Mouse (Mus musculus) olfactory bulb, adult 2 months (tissue): ENCODE results near the gene Egln1. TPM values are rescaled to one million over a fixed set of nuclear protein-coding genes. Genes with fewer than 3 reads are reported as not detected.

Source experiments
- H3K27ac ChIP-seq: fragments of 200-500 bp; 2 replicates; pipeline ENCODE4 v1.5.1; 2012; ENCODE audit warnings: low read depth, low read length; ENCODE audit not compliant: insufficient read depth
- H3K4me1 ChIP-seq: fragments of 200-500 bp; 2 replicates; pipeline ENCODE4 v1.6.1; 2012; ENCODE audit warnings: low read length; ENCODE audit not compliant: control insufficient read depth, insufficient read depth
- H3K4me3 ChIP-seq: fragments of 200-500 bp; 2 replicates; pipeline ENCODE4 v1.5.1; 2012; ENCODE audit warnings: mild to moderate bottlenecking, low read depth, low read length, moderate library complexity; ENCODE audit not compliant: insufficient read depth
- CTCF ChIP-seq: fragments of 200-500 bp; IDR thresholded peaks from 2 replicates; pipeline ENCODE4 v1.5.1; 2012; ENCODE audit warnings: low read depth, mild to moderate bottlenecking, low read length, moderate library complexity; ENCODE audit not compliant: insufficient read depth
- POLR2A ChIP-seq: fragments of 200-500 bp; IDR thresholded peaks from 2 replicates; pipeline ENCODE4 v1.6.1; 2012; ENCODE audit warnings: mild to moderate bottlenecking, low read depth, low read length, moderate library complexity; ENCODE audit not compliant: insufficient read depth
- WGBS: fragments of 180-500 bp; shearing (Covaris S2); methylation state at CpG from one replicate; pipeline ENCODE4 v1.1.7; 2018; 5-methylcytosine and 5-hydroxymethylcytosine counted together
- polyA plus RNA-seq: library from polyadenylated mRNA; stranded (reverse); fragments of >200 nt; gene quantifications from 2 replicates; pipeline ENCODE4 v1.2.4, GENCODE M21; 2012; ENCODE audit warnings: low replicate concordance; ENCODE audit not compliant: missing spikeins, insufficient read depth, insufficient read length

The Egln1 gene
- polyA plus RNA-seq, 1 experiment = 113 TPM

DNA sequence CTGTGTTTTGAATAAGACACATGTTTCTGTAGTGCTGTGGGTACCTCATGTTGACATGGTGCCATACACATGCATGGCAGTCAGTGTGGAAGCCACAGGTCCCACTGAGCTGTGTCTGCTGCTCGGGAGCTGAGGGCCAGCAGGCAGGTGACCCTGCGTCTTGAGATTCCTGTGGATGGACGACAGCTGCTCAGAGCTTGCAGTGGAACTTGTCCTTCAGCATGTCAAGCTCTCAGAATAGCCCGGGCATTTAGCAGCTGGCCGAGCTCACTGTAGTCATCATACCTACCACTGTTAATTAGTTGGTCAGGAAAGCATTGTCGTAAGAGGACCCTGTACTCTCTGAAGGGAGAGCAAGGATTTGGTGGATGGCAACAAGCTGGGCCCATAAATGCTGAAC lies 79.4 kb downstream of the Egln1 start:
- Histone ChIP-seq H3K4me3 (no peak overlapping the region), H3K4me1 (peaks cover 7% of the 10 kb centered on the region; the same call in 1 of the 2 replicates), H3K27ac (no peak overlapping the region)
- WGBS = 84% methylated on average over 6 of the region's 6 CpGs
- no peak for TF ChIP-seq POLR2A
- no peak for TF ChIP-seq CTCF

DNA sequence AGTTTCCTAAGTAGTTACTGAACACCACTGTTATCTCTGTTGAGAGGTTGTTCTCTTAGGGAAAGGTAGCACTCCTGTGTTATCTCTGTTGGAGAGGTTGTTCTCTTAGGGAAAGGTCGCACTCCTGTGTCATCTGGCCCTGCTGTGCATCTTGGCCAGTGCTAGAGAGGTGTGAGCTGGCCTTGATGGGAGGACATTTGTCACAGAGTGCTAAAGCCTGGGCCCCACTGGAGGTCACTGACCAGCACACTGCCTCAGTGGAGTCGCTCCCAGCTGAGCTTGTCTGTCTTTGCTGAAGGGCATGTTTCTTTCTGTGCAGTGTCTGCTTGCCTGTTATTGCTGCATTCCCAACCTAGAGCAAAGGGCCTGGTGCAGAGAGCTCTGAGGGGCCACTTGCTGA lies 82.0 kb downstream of the Egln1 start:
- 90% methylated on average over 2 of the region's 2 CpGs for WGBS
- TF ChIP-seq POLR2A (no peak), CTCF (no peak)
- peaks cover 7% of the 10 kb centered on the region; the same call in 1 of the 2 replicates for H3K4me1 ChIP-seq

DNA sequence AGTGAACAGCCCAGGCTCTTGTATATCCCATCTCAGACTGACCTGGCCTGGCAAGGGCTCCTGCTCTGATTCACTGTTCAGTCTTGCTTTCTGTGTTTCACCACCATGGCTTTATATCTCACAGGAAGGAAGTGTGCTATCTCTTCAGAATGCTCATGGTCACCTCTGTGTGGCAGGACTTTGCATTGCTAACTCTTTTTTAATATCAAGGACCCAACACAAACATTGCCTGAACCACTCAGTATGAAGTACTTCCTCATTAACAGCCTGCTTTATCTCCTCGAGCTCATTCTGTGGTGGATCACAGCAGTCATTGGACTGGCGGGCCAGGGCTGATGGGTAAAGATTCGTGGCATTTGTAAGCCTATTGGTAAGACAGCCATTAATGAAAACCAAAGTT lies 82.5 kb downstream of the Egln1 start:
- no peak overlapping the region for H3K4me3 ChIP-seq
- 78% methylated on average over 3 of the region's 3 CpGs for WGBS

More for the DNA sequence above, 82.0 kb downstream of the Egln1 start:
- Histone ChIP-seq H3K27ac (no peak overlapping the region), H3K4me3 (no peak overlapping the region)

DNA sequence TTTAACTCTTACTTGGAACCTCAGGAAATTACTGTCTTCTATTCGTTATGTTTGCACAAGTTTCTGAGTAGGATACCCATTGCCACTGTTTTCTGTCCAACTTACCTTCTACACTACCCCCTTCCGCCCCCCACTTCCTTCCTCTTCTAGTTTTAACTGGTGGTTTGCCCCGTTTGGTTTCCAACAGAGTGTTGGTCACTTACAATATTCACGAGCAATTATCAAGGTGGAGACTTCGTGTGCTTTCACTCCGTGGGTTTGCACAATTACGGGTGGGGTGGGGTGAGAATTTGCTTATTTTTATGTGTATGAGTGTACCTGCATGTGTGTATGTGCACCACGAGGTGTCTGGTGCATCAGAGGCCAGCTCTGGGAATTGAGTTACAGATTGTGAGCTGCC lies 85.4 kb downstream of the Egln1 start:
- peak overlapping the region; percentile 79; the same call in 1 of the 2 replicates for H3K4me3 ChIP-seq
- TF ChIP-seq POLR2A = no peak
- no peak for TF ChIP-seq CTCF
- H3K27ac ChIP-seq = no peak overlapping the region
- peaks cover 4% of the 10 kb centered on the region; the same call in 1 of the 2 replicates for H3K4me1 ChIP-seq
- WGBS = 10% methylated on average over 8 of the region's 8 CpGs

More for the DNA sequence above, 82.5 kb downstream of the Egln1 start:
- H3K4me1 ChIP-seq = peaks cover 7% of the 10 kb centered on the region; the same call in 1 of the 2 replicates
- no peak overlapping the region for H3K27ac ChIP-seq
- TF ChIP-seq CTCF = no peak
- TF ChIP-seq POLR2A = no peak

DNA sequence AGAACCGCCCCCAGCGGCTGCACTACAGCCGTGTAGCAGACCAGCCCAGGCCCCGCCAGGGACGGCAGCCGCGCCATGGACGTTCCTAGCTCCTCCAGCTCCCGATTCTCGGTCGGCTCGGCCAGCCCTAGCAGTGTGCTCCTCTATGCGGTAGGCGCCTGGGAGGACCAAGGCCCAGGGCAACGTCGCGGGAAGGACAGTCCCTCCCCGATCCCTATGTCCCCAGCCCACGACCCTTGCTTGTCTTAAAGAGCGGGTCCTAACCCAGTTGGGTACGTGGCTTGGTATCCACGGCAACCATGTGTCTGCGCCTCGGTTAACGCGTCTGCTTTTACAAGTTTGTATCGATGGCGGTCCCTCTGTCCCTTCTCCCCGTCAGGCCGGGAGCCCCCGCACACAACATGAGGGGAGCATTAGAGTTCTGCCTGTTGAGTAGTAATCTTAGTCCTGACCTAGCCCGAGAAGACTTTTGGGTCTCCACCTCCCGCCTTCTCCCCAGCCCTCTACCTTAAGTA lies 85.9 kb downstream of the Egln1 start:
- H3K4me3 ChIP-seq = peak overlapping the region; percentile 79
- no peak for TF ChIP-seq CTCF
- no peak for TF ChIP-seq POLR2A
- peak overlapping the region; percentile 30; the same call in 1 of the 2 replicates for H3K27ac ChIP-seq
- H3K4me1 ChIP-seq = peaks cover 4% of the 10 kb centered on the region; the same call in 1 of the 2 replicates
- under 1% methylated on average over 33 of the region's 33 CpGs for WGBS

DNA sequence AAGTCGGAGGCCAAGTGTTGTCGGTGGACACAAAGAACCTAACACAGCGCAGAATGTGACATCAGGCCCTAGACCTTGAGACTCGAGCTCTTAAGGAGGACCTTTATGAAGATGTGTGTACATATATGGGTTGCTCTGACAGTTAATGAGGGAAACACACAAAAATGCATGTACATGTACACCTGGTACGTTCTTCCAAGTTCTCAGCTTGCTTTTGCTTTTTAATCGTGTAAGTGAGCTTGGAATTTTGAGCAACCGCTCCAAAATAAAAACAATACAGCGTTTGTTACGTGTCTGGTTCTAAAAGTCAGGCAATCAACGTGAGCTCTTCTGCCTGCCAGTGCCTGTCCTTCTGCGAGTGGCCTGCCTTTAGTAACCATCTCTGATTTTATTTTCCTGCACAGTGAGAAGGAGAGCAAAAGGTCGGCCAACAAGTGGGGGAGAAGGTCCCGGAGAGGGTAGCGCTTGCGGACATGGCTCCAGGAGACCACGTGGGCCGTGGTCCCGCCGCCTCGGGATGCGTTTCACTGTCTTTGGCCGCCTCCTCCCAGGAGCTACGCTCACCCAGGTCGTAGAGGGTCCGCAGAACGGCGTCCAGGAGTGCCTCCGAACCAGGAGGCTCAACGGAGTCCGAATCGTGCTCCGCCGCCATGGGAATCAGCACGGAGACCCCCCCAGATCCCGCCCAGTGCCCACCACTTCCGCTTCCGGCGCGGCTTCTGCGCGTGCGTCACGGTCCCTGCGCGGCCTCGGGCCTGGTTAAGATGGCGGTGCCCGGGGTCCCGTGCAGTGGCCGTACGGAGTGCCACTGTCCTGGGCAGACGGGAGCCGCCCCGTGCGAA lies 86.6 kb downstream of the Egln1 start, which contains the start of the genes Gnpat and 2810004N23Rik:
TSS of gene Gnpat (plus strand) at position 713 of the 842 bp plus-strand sequence.
TSS of gene 2810004N23Rik (minus strand) at position 800 of the 842 bp plus-strand sequence.
- TF ChIP-seq CTCF (no peak), POLR2A (peak; percentile 90)
- Histone ChIP-seq H3K27ac (peak within 1 kb of the TSS; percentile 30), H3K4me3 (peak within 1 kb of the TSS; percentile 79), H3K4me1 (peaks cover 4% of the 10 kb centered on the region; the same call in 1 of the 2 replicates)
- WGBS = 2% methylated on average over 55 of the region's 55 CpGs

DNA sequence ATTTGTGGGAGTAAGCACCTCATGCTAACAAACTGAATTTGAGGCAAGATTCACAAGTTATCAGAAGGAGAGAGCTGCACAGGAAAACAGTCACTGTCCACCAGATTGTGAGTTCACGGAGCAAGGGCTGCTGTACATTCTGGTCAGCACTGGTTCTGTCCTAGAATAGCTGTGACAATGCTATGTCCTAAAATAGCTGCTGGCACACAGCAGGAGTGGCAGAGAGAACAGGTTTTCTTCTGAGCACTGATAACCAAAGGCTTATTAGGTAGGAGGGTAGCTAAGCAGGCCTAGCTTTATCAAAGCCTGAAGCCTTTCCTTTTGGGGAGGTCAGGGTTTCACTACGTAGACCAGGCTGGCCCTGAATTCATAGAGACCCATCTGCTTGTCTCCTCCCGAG lies 88.9 kb downstream of the Egln1 start:
- Histone ChIP-seq H3K27ac (no peak overlapping the region), H3K4me3 (no peak overlapping the region), H3K4me1 (no peaks in the 10 kb centered on the region)
- WGBS = 93% methylated on average over 3 of the region's 3 CpGs
- TF ChIP-seq POLR2A (no peak), CTCF (no peak)

DNA sequence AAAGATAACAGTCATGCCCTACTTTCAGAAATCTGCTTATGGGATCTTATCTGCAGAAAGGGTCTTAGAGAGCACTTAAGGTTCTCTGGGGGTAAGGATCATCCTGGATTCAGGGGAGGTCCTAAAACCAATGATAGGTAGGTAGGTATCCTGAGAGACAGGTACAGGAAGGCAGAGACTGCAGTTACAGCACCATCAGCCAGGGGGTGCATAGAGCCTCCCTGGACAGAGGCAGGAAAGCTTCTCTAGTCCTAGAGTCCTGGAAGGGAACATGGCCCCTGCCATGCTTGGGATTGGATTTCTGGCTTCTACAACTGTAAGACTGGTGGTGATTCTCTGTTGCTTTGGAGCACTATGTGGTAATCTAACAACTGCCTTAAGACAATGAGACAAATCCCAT lies 89.7 kb downstream of the Egln1 start:
- no peak overlapping the region for H3K4me3 ChIP-seq
- TF ChIP-seq POLR2A (no peak), CTCF (no peak)
- H3K4me1 ChIP-seq = no peaks in the 10 kb centered on the region
- H3K27ac ChIP-seq = no peak overlapping the region

Other genes starting within 250 kb of the Egln1 start
- gene Ttc13, start 227.3 kb downstream of the Egln1 start, polyA plus RNA-seq = not detected in 2 replicates
- gene Arv1, start 227.2 kb downstream of the Egln1 start, polyA plus RNA-seq = not detected in 2 replicates
- not detected in 2 replicates for gene Fam89a, start 197.5 kb downstream of the Egln1 start, polyA plus RNA-seq
- not detected in 2 replicates for gene Trim67, start 156.2 kb downstream of the Egln1 start, polyA plus RNA-seq
- gene Gnpat, start 86.3 kb downstream of the Egln1 start, polyA plus RNA-seq = 306 TPM in 1 of 2 replicates, not detected in the other
- not detected in 2 replicates for gene 2810004N23Rik, start 86.2 kb downstream of the Egln1 start, polyA plus RNA-seq
- not detected in 2 replicates for gene Exoc8, start 51.6 kb downstream of the Egln1 start, polyA plus RNA-seq
- not detected in 2 replicates for gene Sprtn, start 51.4 kb downstream of the Egln1 start, polyA plus RNA-seq
- not detected in 2 replicates for gene Tsnax, start 63.7 kb upstream of the Egln1 start, polyA plus RNA-seq
- gene Disc1, start 104.9 kb upstream of the Egln1 start, polyA plus RNA-seq = not detected in 2 replicates